Mouse (Mus musculus) heart, adult 10 weeks (tissue): Measurements from ENCODE around the gene Surf6. TPM values are rescaled to one million over a fixed set of nuclear protein-coding genes. Genes with fewer than 3 reads are reported as not detected.

Source experiments
- polyA plus RNA-seq: library from polyadenylated mRNA; stranded (reverse); fragments of 350-450 nt; fragmentation: Illumina TruSeq; extraction: RNeasy Lipid Tissue Mini Kit (QIAGEN cat#74804); gene quantifications from one replicate; pipeline ENCODE4 v1.2.3, GENCODE M21; 2014; ENCODE audit warnings: low read depth, low replicate concordance

Surf6 gene
- polyA plus RNA-seq: 11.8 TPM

GRCm38 (mm10) chr2:26902467-26903220 lies at the start of gene Surf6:
TSS of gene Surf6 (minus strand) at chr2:26902879.

GRCm38 (mm10) chr2:26933304-26934055 lies 30.8 kb upstream of the Surf6 start, which contains the start of the genes Surf4 and Stkld1:
TSS of gene Surf4 (minus strand) at chr2:26933928.
TSS of gene Stkld1 (plus strand) at chr2:26934047.

GRCm38 (mm10) chr2:26915927-26916728 lies 13.4 kb upstream of the Surf6 start, which contains the start of the genes Surf2 and Surf1:
TSS of gene Surf2 (plus strand) at chr2:26916367.
TSS of gene Surf1 (minus strand) at chr2:26916530.

GRCm38 (mm10) chr2:26910124-26910993 lies 7.7 kb upstream of the Surf6 start, which contains the start of the genes Med22 and Rpl7a:
TSS of gene Med22 (minus strand) at chr2:26910677.
TSS of gene Rpl7a (plus strand) at chr2:26910764.

GRCm38 (mm10) chr2:26864879-26865278 lies 37.8 kb downstream of the Surf6 start, which contains the start of gene Abo:
TSS of gene Abo (minus strand) at chr2:26864979.

Other genes with a start within 250 kb of the Surf6 start
- gene Lcn4, start 231.6 kb downstream of the Surf6 start, polyA plus RNA-seq: not detected
- gene Abo, start 37.9 kb downstream of the Surf6 start, polyA plus RNA-seq: not detected
- 28.6 TPM for gene Med22, start 7.8 kb upstream of the Surf6 start, polyA plus RNA-seq
- gene Rpl7a, start 7.9 kb upstream of the Surf6 start, polyA plus RNA-seq: 813 TPM
- gene Surf2, start 13.5 kb upstream of the Surf6 start, polyA plus RNA-seq: 33.6 TPM
- 65.6 TPM for gene Surf1, start 13.7 kb upstream of the Surf6 start, polyA plus RNA-seq
- gene Surf4, start 31.0 kb upstream of the Surf6 start, polyA plus RNA-seq: 89.7 TPM
- gene Stkld1, start 31.2 kb upstream of the Surf6 start, polyA plus RNA-seq: not detected
- 19.7 TPM for gene Rexo4, start 61.5 kb upstream of the Surf6 start, polyA plus RNA-seq
- gene Adamts13, start 70.5 kb upstream of the Surf6 start, polyA plus RNA-seq: 0.13 TPM
- gene Cacfd1, start 107.0 kb upstream of the Surf6 start, polyA plus RNA-seq: 43.6 TPM
- 0.34 TPM for gene Slc2a6, start 125.1 kb upstream of the Surf6 start, polyA plus RNA-seq
- not detected for gene Mymk, start 169.3 kb upstream of the Surf6 start, polyA plus RNA-seq
- gene Adamtsl2, start 176.5 kb upstream of the Surf6 start, polyA plus RNA-seq: 19.6 TPM
- 0.47 TPM for gene Fam163b, start 239.6 kb upstream of the Surf6 start, polyA plus RNA-seq